Mouse (Mus musculus): Measurements from ENCODE around the gene Picalm. TPM values are rescaled to one million over a fixed set of nuclear protein-coding genes. Genes with fewer than 3 reads are reported as not detected.

Picalm gene
- total RNA-seq, 1 experiment: 125 TPM

DNA sequence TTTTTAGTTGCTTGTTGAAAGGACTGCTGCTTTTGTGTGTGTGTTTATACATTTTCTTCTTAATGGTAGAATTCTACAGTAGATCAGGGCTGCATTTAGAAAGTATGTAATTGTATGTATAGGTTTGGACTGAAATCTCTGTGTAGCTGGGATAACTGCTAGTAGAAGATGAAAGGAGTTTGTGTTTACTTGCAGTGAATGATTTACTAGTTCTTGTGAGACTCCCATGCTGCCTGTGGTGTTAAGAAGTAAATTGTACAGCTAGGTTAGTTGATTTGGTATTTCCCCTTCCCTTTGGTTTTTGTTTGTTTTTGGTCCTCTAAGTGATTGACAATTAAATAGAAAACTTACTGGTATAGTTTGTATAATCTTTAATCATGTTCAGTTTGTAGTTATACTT lies 15.4 kb downstream of the Picalm start:
- in situ Hi-C loops (cut with MboI; ENCODE audit: low sequenced_read_pairs in 2 of 2, unreplicated experiment in 2 of 2): no loop called here
- DNase-seq (ENCODE audit: low read depth, low spot score): no peak
- no peaks in the 10 kb centered on the region for H3K36me3 ChIP-seq (ENCODE audit: control insufficient read depth, insufficient read depth, low read length, poor library complexity, severe bottlenecking)
- no peak overlapping the region for H3K27ac ChIP-seq (ENCODE audit: insufficient read depth, low read depth, low read length, poor library complexity, severe bottlenecking)
- no peak overlapping the region for H3K9ac ChIP-seq (ENCODE audit: insufficient read depth, low read depth, low read length, poor library complexity, severe bottlenecking)
- H3K9me3 ChIP-seq (ENCODE audit: control insufficient read depth, insufficient read depth, low read depth, low read length): no peaks in the 10 kb centered on the region
- no peak for TF ChIP-seq CHD2 (IDR thresholded peaks at IDR 0.05; ENCODE audit: low read depth, low read length)
- TF ChIP-seq ZNF384 (IDR thresholded peaks at IDR 0.05; ENCODE audit: low read depth, low read length): no peak
- TF ChIP-seq ZC3H11A (IDR thresholded peaks at IDR 0.05; ENCODE audit: borderline replicate concordance, low read depth, low read length): no peak
- no peak overlapping the region for H3K4me3 ChIP-seq (ENCODE audit: insufficient read depth in 1 of 2, low read depth in 1 of 2, low read length in 2 of 2, poor library complexity in 1 of 2, severe bottlenecking in 1 of 2)
- peaks cover 2 to 3% of the 10 kb centered on the region in 2 experiments; a peak in 2 of 4 replicates for H3K4me1 ChIP-seq (ENCODE audit: control insufficient read depth in 2 of 2, insufficient read depth in 2 of 2, low read length in 2 of 2, poor library complexity in 1 of 2)

DNA sequence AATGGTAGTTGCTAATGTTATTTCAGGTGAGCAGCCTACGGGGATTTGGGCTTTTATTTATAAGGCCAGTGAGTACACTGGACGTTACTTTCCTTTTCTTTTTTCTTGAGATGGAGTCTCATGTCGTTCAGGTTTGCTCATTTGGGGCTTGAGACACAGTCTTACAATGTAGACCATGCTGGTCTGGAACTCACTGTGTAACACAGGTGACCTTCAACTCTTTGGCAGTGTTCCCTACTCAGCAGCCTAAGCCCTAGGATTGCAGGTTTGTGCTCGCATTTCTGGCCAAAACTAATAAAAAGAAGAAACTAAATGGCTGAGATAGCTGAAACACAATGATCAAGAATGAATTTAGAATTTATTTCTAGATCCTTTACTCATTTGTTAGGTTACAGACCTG lies 15.9 kb downstream of the Picalm start:
- Histone ChIP-seq H3K4me3 (ENCODE audit: insufficient read depth in 1 of 2, low read depth in 1 of 2, low read length in 2 of 2, poor library complexity in 1 of 2, severe bottlenecking in 1 of 2) (no peak overlapping the region), H3K9ac (ENCODE audit: insufficient read depth, low read depth, low read length, poor library complexity, severe bottlenecking) (no peak overlapping the region), H3K9me3 (ENCODE audit: control insufficient read depth, insufficient read depth, low read depth, low read length) (no peaks in the 10 kb centered on the region), H3K4me1 (ENCODE audit: control insufficient read depth in 2 of 2, insufficient read depth in 2 of 2, low read length in 2 of 2, poor library complexity in 1 of 2) (peaks cover 2 to 3% of the 10 kb centered on the region in 2 experiments; a peak in 2 of 4 replicates), H3K36me3 (ENCODE audit: control insufficient read depth, insufficient read depth, low read length, poor library complexity, severe bottlenecking) (no peaks in the 10 kb centered on the region), H3K27ac (ENCODE audit: insufficient read depth, low read depth, low read length, poor library complexity, severe bottlenecking) (no peak overlapping the region)
- TF ChIP-seq CHD2 (IDR thresholded peaks at IDR 0.05; ENCODE audit: low read depth, low read length): no peak
- TF ChIP-seq ZC3H11A (IDR thresholded peaks at IDR 0.05; ENCODE audit: borderline replicate concordance, low read depth, low read length): no peak
- TF ChIP-seq HCFC1 (IDR thresholded peaks at IDR 0.05; ENCODE audit: borderline replicate concordance, insufficient read depth, low read length): no peak
- no peak for TF ChIP-seq MAFK (IDR thresholded peaks at IDR 0.05; ENCODE audit: insufficient read depth, low read depth, low read length)
- TF ChIP-seq ZNF384 (IDR thresholded peaks at IDR 0.05; ENCODE audit: low read depth, low read length): no peak
- in situ Hi-C loops (cut with MboI; ENCODE audit: low sequenced_read_pairs in 2 of 2, unreplicated experiment in 2 of 2): no loop called here
- DNase-seq (ENCODE audit: low read depth, low spot score): no peak

DNA sequence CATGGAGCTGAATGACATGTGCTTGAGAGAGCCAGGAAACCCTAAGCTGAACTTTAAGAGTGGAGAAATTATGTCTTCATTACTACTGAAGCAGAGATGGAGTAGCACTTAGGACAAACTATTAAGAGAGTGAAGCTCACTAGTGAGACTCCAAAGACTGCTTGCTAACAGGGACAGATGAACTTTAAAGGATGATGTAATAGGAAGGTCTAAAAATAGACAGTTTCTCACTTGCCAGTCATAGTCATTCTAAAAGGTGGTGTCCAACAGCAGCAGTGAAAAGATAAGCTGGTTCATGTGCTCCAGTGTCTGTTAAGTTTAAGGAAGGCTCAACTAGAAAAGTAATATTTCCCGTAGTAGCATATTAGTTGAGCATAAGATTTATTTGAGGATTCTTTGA lies 16.3 kb downstream of the Picalm start:
- no peak for DNase-seq (ENCODE audit: low read depth, low spot score)
- Histone ChIP-seq H3K4me1 (ENCODE audit: control insufficient read depth in 2 of 2, insufficient read depth in 2 of 2, low read length in 2 of 2, poor library complexity in 1 of 2) (peaks cover 2 to 3% of the 10 kb centered on the region in 2 experiments; a peak in 2 of 4 replicates), H3K27ac (ENCODE audit: insufficient read depth, low read depth, low read length, poor library complexity, severe bottlenecking) (no peak overlapping the region), H3K9me3 (ENCODE audit: control insufficient read depth, insufficient read depth, low read depth, low read length) (no peaks in the 10 kb centered on the region), H3K36me3 (ENCODE audit: control insufficient read depth, insufficient read depth, low read length, poor library complexity, severe bottlenecking) (no peaks in the 10 kb centered on the region), H3K4me3 (ENCODE audit: insufficient read depth in 1 of 2, low read depth in 1 of 2, low read length in 2 of 2, poor library complexity in 1 of 2, severe bottlenecking in 1 of 2) (no peak overlapping the region), H3K9ac (ENCODE audit: insufficient read depth, low read depth, low read length, poor library complexity, severe bottlenecking) (no peak overlapping the region)
- in situ Hi-C loops (cut with MboI; ENCODE audit: low sequenced_read_pairs in 2 of 2, unreplicated experiment in 2 of 2): no loop called here
- no peak for TF ChIP-seq HCFC1 (IDR thresholded peaks at IDR 0.05; ENCODE audit: borderline replicate concordance, insufficient read depth, low read length)
- TF ChIP-seq CHD2 (IDR thresholded peaks at IDR 0.05; ENCODE audit: low read depth, low read length): no peak
- no peak for TF ChIP-seq MAFK (IDR thresholded peaks at IDR 0.05; ENCODE audit: insufficient read depth, low read depth, low read length)
- no peak for TF ChIP-seq ZNF384 (IDR thresholded peaks at IDR 0.05; ENCODE audit: low read depth, low read length)
- no peak for TF ChIP-seq ZC3H11A (IDR thresholded peaks at IDR 0.05; ENCODE audit: borderline replicate concordance, low read depth, low read length)

DNA sequence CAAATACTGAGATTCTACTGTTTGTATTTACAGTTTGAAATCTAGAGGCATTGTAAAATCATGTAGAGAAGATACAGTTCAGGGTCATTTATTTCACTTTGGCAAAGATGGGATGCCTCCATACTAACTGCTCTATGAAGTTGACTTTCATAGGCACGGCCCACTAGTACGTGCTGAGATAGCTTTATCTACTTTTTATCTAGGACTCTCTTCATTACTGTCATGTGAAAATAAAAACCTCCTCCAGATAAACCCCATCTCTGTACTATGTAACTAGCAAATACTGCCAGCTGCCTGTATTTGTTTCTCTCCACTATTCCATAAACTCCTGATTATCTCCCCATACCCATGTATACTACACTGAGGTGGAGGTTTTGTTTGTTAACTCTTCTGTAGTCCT lies 18.0 kb downstream of the Picalm start:
- Histone ChIP-seq H3K9me3 (ENCODE audit: control insufficient read depth, insufficient read depth, low read depth, low read length) (no peaks in the 10 kb centered on the region), H3K4me1 (ENCODE audit: control insufficient read depth in 2 of 2, insufficient read depth in 2 of 2, low read length in 2 of 2, poor library complexity in 1 of 2) (peaks cover 2 to 3% of the 10 kb centered on the region in 2 experiments; a peak in 2 of 4 replicates), H3K4me3 (ENCODE audit: insufficient read depth in 1 of 2, low read depth in 1 of 2, low read length in 2 of 2, poor library complexity in 1 of 2, severe bottlenecking in 1 of 2) (no peak overlapping the region), H3K27ac (ENCODE audit: insufficient read depth, low read depth, low read length, poor library complexity, severe bottlenecking) (no peak overlapping the region), H3K36me3 (ENCODE audit: control insufficient read depth, insufficient read depth, low read length, poor library complexity, severe bottlenecking) (no peaks in the 10 kb centered on the region), H3K9ac (ENCODE audit: insufficient read depth, low read depth, low read length, poor library complexity, severe bottlenecking) (no peak overlapping the region)
- DNase-seq (ENCODE audit: low read depth, low spot score): no peak
- in situ Hi-C loops (cut with MboI; ENCODE audit: low sequenced_read_pairs in 2 of 2, unreplicated experiment in 2 of 2): no loop called here
- TF ChIP-seq ZC3H11A (IDR thresholded peaks at IDR 0.05; ENCODE audit: borderline replicate concordance, low read depth, low read length) (no peak), HCFC1 (IDR thresholded peaks at IDR 0.05; ENCODE audit: borderline replicate concordance, insufficient read depth, low read length) (no peak), MAFK (IDR thresholded peaks at IDR 0.05; ENCODE audit: insufficient read depth, low read depth, low read length) (no peak), CHD2 (IDR thresholded peaks at IDR 0.05; ENCODE audit: low read depth, low read length) (no peak), ZNF384 (IDR thresholded peaks at IDR 0.05; ENCODE audit: low read depth, low read length) (no peak)

DNA sequence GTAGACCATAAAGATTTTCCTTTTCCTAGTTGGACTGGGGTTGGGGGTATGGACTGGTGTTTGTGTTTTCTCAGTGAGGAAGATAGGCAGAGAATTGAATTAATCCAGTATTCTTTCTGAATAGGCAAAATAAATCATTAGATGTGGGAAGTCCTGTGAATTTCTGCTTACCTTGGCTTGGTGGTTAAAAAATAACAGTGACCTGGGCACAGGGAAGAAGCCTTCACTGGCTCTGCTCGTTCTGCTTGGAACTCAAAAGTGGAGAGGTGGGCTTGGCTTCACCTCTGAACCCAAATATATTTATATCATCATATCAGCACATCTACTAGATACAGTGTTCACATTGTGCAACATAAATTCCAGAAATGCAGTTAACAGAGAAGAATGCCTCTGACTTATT lies 18.5 kb downstream of the Picalm start:
- in situ Hi-C loops (cut with MboI; ENCODE audit: low sequenced_read_pairs in 2 of 2, unreplicated experiment in 2 of 2): no loop called here
- no peak overlapping the region for H3K9ac ChIP-seq (ENCODE audit: insufficient read depth, low read depth, low read length, poor library complexity, severe bottlenecking)
- no peak overlapping the region for H3K27ac ChIP-seq (ENCODE audit: insufficient read depth, low read depth, low read length, poor library complexity, severe bottlenecking)
- H3K36me3 ChIP-seq (ENCODE audit: control insufficient read depth, insufficient read depth, low read length, poor library complexity, severe bottlenecking): no peaks in the 10 kb centered on the region
- TF ChIP-seq CHD2 (IDR thresholded peaks at IDR 0.05; ENCODE audit: low read depth, low read length) (no peak), MAFK (IDR thresholded peaks at IDR 0.05; ENCODE audit: insufficient read depth, low read depth, low read length) (no peak), ZC3H11A (IDR thresholded peaks at IDR 0.05; ENCODE audit: borderline replicate concordance, low read depth, low read length) (no peak), HCFC1 (IDR thresholded peaks at IDR 0.05; ENCODE audit: borderline replicate concordance, insufficient read depth, low read length) (no peak), ZNF384 (IDR thresholded peaks at IDR 0.05; ENCODE audit: low read depth, low read length) (no peak)
- H3K4me3 ChIP-seq (ENCODE audit: insufficient read depth in 1 of 2, low read depth in 1 of 2, low read length in 2 of 2, poor library complexity in 1 of 2, severe bottlenecking in 1 of 2): no peak overlapping the region
- peaks cover 2 to 3% of the 10 kb centered on the region in 2 experiments; a peak in 2 of 4 replicates for H3K4me1 ChIP-seq (ENCODE audit: control insufficient read depth in 2 of 2, insufficient read depth in 2 of 2, low read length in 2 of 2, poor library complexity in 1 of 2)
- no peak for DNase-seq (ENCODE audit: low read depth, low spot score)
- H3K9me3 ChIP-seq (ENCODE audit: control insufficient read depth, insufficient read depth, low read depth, low read length): no peaks in the 10 kb centered on the region
